Mouse (Mus musculus): Measurements from ENCODE around the gene Gm21310.
"Not testable (repeated sequence)": the region's sequence is repeated elsewhere in the genome, so short reads cannot be mapped to it uniquely, and the experiment has no call there.

Gene Gm21310

DNA sequence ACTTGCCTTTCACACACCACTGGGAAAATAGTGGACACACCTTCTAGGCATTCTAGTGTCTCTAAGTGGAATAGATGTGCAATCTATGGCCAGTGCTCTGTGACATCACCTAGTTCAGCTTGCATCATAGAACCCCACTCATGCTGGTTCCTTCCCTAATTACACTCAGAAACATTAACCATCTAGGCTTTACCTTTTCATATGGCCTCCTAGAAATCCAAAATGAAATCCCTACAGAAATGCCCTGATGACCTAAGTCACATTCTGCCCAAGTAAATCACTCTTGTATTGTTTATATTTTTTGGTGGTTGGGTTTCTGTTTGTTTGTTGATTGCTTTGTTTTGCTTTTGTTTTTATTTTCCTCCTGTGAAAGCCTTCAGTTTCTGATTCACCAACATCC is at the start of gene Gm21310:
Gm21310 (minus strand) TSS at position 101 of the 400 bp plus-strand sequence.
- in situ Hi-C loops (cut with MboI, MseI), result not testable (repeated sequence)

Measured in T-helper 17 cell (primary cell).